Mouse (Mus musculus) liver, adult 2 months (tissue): ENCODE data around the gene Bche. TPM values are rescaled to one million over a fixed set of nuclear protein-coding genes. Genes with fewer than 3 reads are reported as not detected.

Experiments
- DNase-seq: peaks from one replicate; pipeline ENCODE4 v3.0.0-alpha.2; 2011; ENCODE audit warnings: low read depth, low spot score; ENCODE audit errors: extremely low read depth
- H3K27ac ChIP-seq: fragments of 200-500 bp; replicated peaks from 2 replicates; pipeline ENCODE4 v1.5.1; 2012; ENCODE audit warnings: low read depth, mild to moderate bottlenecking, control low read depth, inconsistent platforms, low read length; ENCODE audit not compliant: insufficient read depth
- H3K27me3 ChIP-seq: fragments of 200-500 bp; 2 replicates; pipeline ENCODE4 v1.6.1; 2012; ENCODE audit warnings: mild to moderate bottlenecking, moderate library complexity, low read length, inconsistent platforms; ENCODE audit not compliant: control insufficient read depth, insufficient read depth
- H3K36me3 ChIP-seq: fragments of 200-500 bp; 2 replicates; pipeline ENCODE4 v1.6.1; 2012; ENCODE audit warnings: low read length, inconsistent platforms; ENCODE audit not compliant: control insufficient read depth, insufficient read depth
- H3K4me1 ChIP-seq: fragments of 200-500 bp; 2 replicates; pipeline ENCODE4 v1.6.1; 2011; ENCODE audit warnings: low read length; ENCODE audit not compliant: control insufficient read depth, insufficient read depth
- H3K4me3 ChIP-seq: fragments of 200-500 bp; 2 replicates; pipeline ENCODE4 v1.5.1; 2011; ENCODE audit warnings: low read depth, mild to moderate bottlenecking, control low read depth, low read length, moderate library complexity; ENCODE audit not compliant: insufficient read depth
- H3K79me2 ChIP-seq: fragments of 200-500 bp; 2 replicates; pipeline ENCODE4 v1.6.1; 2012; ENCODE audit warnings: inconsistent platforms, mild to moderate bottlenecking, low read length, moderate library complexity; ENCODE audit not compliant: control insufficient read depth, insufficient read depth
- H3K9ac ChIP-seq: fragments of 200-500 bp; 2 replicates; pipeline ENCODE4 v1.6.1; 2012; ENCODE audit warnings: low read depth, mild to moderate bottlenecking, control low read depth, inconsistent platforms, low read length
- CTCF ChIP-seq: fragments of 200-500 bp; IDR thresholded peaks from 2 replicates; pipeline ENCODE4 v1.5.1; 2011; ENCODE audit warnings: low read depth, low read length, control low read depth
- POLR2A ChIP-seq: fragments of 200-500 bp; IDR thresholded peaks from 2 replicates; pipeline ENCODE4 v1.6.1; 2011; ENCODE audit warnings: low read length, control low read depth; ENCODE audit not compliant: insufficient read depth; ENCODE audit errors: extremely low read depth
- WGBS: fragments of 180-500 bp; shearing (Covaris S2); methylation state at CpG from one replicate; pipeline ENCODE4 v1.1.7; 2018; 5-methylcytosine and 5-hydroxymethylcytosine counted together
- polyA plus RNA-seq: library from polyadenylated mRNA; depleted of rRNA; stranded (reverse); fragments of >200 nt; gene quantifications from 2 replicates; pipeline ENCODE4 v1.2.3, GENCODE M21; 2012
- total RNA-seq: library from RNA; depleted of rRNA; stranded (reverse); fragments of >200 nt; gene quantifications from 2 replicates; pipeline ENCODE4 v1.2.3, GENCODE M21; 2014

The Bche gene
- total and polyA plus RNA-seq, 2 experiments, result 13.8 to 125 TPM

- Histone ChIP-seq H3K9ac (no peak overlapping the region), H3K4me1 (no peaks in the 10 kb centered on the region), H3K4me3 (no peak overlapping the region), H3K79me2 (no peaks in the 10 kb centered on the region), H3K27me3 (no peaks in the 10 kb centered on the region), H3K36me3 (no peaks in the 10 kb centered on the region), H3K27ac (no peak overlapping the region)
- no peak for DNase-seq
- WGBS, result 77% methylated on average over 5 of the region's 5 CpGs
- TF ChIP-seq POLR2A (no peak), CTCF (no peak)
Measured at GRCm38 (mm10) chr3:73591757-73592533, 116.3 kb downstream of the Bche start.
